Mouse (Mus musculus) liver, embryonic 13.5 days (tissue): ENCODE measurements around the gene Krt33b. TPM values are rescaled to one million over a fixed set of nuclear protein-coding genes. Genes with fewer than 3 reads are reported as not detected.

Source experiments
- ATAC-seq: fragments of 200-750 bp; cut with Nextera tagmentation; 2 replicates; pipeline ENCODE4 v1.8.0; 2017; ENCODE audit warnings: low read depth, mild to moderate bottlenecking, moderate number of reproducible peaks, moderate library complexity
- DNase-seq: peaks from one replicate; pipeline ENCODE4 v3.0.0; 2022
- H3K27ac ChIP-seq: fragments of 300-500 bp; sonication (generic); 2 replicates; pipeline ENCODE4 v1.5.1; 2015; ENCODE audit warnings: moderate library complexity, mild to moderate bottlenecking, inconsistent platforms
- H3K27me3 ChIP-seq: fragments of 300-500 bp; sonication (generic); 2 replicates; pipeline ENCODE4 v1.6.1; 2015; ENCODE audit warnings: mild to moderate bottlenecking, inconsistent platforms
- H3K36me3 ChIP-seq: fragments of 300-500 bp; sonication (generic); 2 replicates; pipeline ENCODE4 v1.6.1; 2015; ENCODE audit warnings: mild to moderate bottlenecking, inconsistent platforms
- H3K4me1 ChIP-seq: fragments of 300-500 bp; sonication (generic); replicated peaks from 2 replicates; pipeline ENCODE4 v1.6.1; 2015; ENCODE audit warnings: inconsistent platforms
- H3K4me2 ChIP-seq: fragments of 300-500 bp; sonication (generic); 2 replicates; pipeline ENCODE4 v1.6.1; 2015; ENCODE audit warnings: inconsistent platforms, mild to moderate bottlenecking, moderate library complexity
- H3K4me3 ChIP-seq: fragments of 300-500 bp; sonication (generic); replicated peaks from 2 replicates; pipeline ENCODE4 v1.5.1; 2015; ENCODE audit warnings: mild to moderate bottlenecking, inconsistent platforms
- H3K9ac ChIP-seq: fragments of 300-500 bp; sonication (generic); 2 replicates; pipeline ENCODE4 v1.6.1; 2015; ENCODE audit warnings: mild to moderate bottlenecking, inconsistent platforms
- H3K9me3 ChIP-seq: fragments of 300-500 bp; sonication (generic); replicated peaks from 2 replicates; pipeline ENCODE4 v1.6.1; 2016; ENCODE audit warnings: inconsistent platforms
- WGBS: fragments of 180-500 bp; shearing (Covaris S2); methylation state at CpG from one replicate; pipeline ENCODE4 v1.1.7; 2015; ENCODE audit not compliant: insufficient replicate concordance; 5-methylcytosine and 5-hydroxymethylcytosine counted together
- polyA plus RNA-seq: library from polyadenylated mRNA; unstranded; fragments of >200 nt; fragmentation: Nextera tagmentation; extraction: Ambion mirVana; gene quantifications from 2 replicates; pipeline ENCODE4 v1.2.1, GENCODE M21; 2015

Krt33b gene
- polyA plus RNA-seq = not detected in 2 replicates

DNA sequence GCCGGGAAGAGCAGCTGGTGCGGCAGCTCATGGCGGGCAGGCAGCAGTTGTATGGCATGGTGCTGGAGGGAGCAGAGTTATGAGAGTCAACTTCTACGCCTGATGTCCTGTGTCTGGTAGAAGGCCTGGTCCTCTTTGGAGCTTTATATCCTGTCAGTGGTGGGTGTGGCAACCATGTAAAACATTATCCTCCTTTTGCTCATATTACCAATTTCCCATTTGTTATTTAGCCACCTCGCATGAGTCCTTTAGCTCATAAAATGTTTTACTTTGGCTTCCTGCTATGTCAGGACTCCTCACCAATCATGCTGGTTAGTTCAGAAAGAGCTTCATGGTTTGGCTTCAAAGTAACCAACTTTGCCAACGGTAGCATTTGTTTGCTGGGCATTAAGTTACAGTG, at the start of gene Krt33b:
TSS of gene Krt33b (minus strand) at position 101 of the 400 bp plus-strand sequence.
- Histone ChIP-seq H3K27me3 (no peaks in the 10 kb centered on the region), H3K4me2 (no peak within 1 kb of the TSS), H3K36me3 (no peaks in the 10 kb centered on the region), H3K9me3 (no peaks in the 10 kb centered on the region), H3K27ac (no peak within 1 kb of the TSS), H3K9ac (no peak within 1 kb of the TSS), H3K4me3 (no peak within 1 kb of the TSS), H3K4me1 (no peaks in the 10 kb centered on the region)
- WGBS = 57% methylated on average over 6 of the region's 6 CpGs
- no peak for ATAC-seq
- no peak for DNase-seq

DNA sequence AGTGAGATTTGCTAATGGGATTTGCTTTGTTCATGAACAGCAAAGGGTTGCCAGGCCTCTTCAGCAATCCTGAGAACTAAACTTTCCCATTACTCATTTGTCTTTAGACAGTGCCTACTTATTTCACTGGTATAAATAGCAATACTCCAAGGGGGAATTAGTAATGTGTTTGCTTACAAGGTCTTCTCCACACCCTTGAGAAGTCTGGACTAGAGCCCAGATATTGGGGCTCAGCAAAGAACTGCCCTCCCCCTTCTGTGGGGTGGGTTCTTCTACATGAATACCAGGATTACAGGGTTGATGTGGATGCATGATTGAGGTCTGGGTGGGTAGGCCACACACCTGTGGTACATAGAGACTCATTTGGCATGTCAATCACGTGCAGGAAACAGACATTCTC, 44.2 kb upstream of the Krt33b start:
- Histone ChIP-seq H3K9me3 (no peaks in the 10 kb centered on the region), H3K4me3 (no peak overlapping the region), H3K4me1 (no peaks in the 10 kb centered on the region), H3K27ac (no peak overlapping the region), H3K9ac (no peak overlapping the region), H3K27me3 (no peaks in the 10 kb centered on the region), H3K36me3 (no peaks in the 10 kb centered on the region), H3K4me2 (no peak overlapping the region)
- ATAC-seq (no peak), DNase-seq (no peak)
- WGBS = 30% methylated on average over 1 of the region's 1 CpGs

DNA sequence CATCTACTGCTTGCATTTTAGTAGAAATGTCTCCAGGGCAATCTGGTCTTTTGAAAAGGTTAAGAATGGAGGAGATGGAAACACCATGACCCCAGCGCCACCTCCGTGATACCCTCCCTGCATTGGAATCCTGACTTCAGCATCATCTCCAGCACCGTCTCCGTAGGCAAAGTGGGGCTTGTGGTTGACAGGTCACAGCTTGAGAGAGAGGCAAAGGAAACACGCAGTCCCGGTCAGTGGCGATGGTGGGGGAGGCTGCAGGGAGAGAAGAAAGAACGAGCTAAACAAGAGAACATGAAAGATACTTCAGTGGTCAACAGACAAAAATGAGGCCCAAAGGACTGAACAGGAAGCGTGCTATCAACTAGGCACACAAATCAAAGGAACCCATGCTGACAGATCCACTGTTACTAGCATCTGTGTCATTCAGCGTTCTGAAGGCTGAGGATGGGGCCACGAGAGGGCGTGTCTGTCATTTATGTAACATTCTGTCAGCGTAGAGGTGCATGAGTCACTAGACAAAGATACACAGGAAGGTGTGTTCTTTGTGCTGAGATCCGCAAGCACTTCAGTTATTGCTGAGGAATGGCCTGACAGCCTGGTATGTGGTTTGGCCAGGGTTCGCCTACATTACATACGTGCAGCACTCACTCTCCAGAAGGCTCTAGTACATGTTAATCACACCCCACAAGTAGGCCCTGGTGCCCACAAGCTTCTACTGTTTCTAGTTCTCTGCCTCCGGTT, 37.8 kb upstream of the Krt33b start:
- no peaks in the 10 kb centered on the region for H3K27me3 ChIP-seq
- no peak overlapping the region for H3K9ac ChIP-seq
- H3K4me3 ChIP-seq = no peak overlapping the region
- H3K4me1 ChIP-seq = no peaks in the 10 kb centered on the region
- WGBS = 65% methylated on average over 17 of the region's 17 CpGs
- no peak overlapping the region for H3K27ac ChIP-seq
- no peaks in the 10 kb centered on the region for H3K9me3 ChIP-seq
- ATAC-seq (no peak), DNase-seq (no peak)
- H3K36me3 ChIP-seq = no peaks in the 10 kb centered on the region
- H3K4me2 ChIP-seq = no peak overlapping the region

DNA sequence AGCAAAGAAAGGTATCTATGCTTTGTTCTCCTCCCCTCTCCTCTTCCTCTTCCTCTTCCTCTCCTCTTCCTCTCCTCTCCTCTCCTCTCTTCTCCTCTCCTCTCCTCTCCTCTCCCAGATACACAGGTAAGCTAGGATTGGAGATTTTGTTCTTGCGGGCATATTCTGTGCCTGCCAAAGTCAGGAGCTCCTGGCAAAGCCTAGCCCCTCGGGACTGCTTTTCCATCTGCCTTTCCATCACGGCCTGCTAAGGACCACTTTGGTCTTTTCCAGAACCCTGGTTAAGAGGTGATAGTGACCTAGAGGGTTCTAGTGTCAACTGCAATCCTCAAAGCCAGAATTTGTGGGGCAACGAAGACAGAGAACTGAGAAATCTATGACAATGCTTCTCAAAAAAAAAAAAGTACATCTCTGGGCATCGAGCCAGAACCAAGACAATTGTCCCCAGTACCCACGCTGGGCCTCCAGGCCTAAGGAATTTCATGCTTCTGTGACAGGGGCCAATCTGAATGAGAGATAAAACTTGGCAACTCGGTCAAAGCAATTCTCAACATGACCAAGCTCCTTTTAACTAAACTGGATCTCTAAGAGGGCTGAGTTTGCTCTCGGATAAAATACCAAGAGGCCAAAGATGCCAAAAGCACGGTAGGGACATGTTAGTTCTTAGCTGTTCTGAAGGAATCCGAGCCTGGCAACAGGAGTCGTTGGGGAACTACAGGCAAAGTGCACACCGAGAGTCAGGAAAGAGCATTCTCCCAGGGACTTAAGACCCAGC, 36.8 kb upstream of the Krt33b start:
- no peak for DNase-seq
- no peaks in the 10 kb centered on the region for H3K36me3 ChIP-seq
- 64% methylated on average over 12 of the region's 12 CpGs for WGBS
- no peaks in the 10 kb centered on the region for H3K4me1 ChIP-seq
- H3K9ac ChIP-seq = no peak overlapping the region
- no peak overlapping the region for H3K4me3 ChIP-seq
- no peak overlapping the region for H3K4me2 ChIP-seq
- no peak overlapping the region for H3K27ac ChIP-seq
- ATAC-seq = no peak
- no peaks in the 10 kb centered on the region for H3K9me3 ChIP-seq
- no peaks in the 10 kb centered on the region for H3K27me3 ChIP-seq

DNA sequence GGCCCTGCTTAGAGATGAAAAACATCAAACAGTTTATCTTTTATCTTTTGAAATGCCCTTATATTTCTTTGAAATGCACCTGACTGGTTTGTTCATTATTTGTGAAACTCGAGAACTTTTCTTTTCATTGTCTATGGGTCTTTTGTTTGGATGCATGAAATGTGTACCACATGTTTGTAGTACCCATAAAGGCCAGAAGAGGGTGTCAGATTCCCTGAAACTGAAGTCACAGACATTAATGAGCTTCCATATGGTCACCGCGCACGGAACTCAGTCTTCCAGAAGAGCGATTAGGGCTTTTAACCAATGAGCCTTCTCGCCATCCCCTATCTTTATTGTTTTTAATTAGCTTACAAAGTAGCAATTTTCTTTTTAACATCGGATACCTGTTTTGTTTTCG, 29.2 kb upstream of the Krt33b start:
- Histone ChIP-seq H3K4me3 (no peak overlapping the region), H3K4me1 (no peaks in the 10 kb centered on the region), H3K27me3 (no peaks in the 10 kb centered on the region), H3K9me3 (no peaks in the 10 kb centered on the region), H3K9ac (no peak overlapping the region), H3K36me3 (no peaks in the 10 kb centered on the region), H3K4me2 (no peak overlapping the region), H3K27ac (no peak overlapping the region)
- no peak for ATAC-seq
- DNase-seq = no peak
- 64% methylated on average over 8 of the region's 8 CpGs for WGBS

DNA sequence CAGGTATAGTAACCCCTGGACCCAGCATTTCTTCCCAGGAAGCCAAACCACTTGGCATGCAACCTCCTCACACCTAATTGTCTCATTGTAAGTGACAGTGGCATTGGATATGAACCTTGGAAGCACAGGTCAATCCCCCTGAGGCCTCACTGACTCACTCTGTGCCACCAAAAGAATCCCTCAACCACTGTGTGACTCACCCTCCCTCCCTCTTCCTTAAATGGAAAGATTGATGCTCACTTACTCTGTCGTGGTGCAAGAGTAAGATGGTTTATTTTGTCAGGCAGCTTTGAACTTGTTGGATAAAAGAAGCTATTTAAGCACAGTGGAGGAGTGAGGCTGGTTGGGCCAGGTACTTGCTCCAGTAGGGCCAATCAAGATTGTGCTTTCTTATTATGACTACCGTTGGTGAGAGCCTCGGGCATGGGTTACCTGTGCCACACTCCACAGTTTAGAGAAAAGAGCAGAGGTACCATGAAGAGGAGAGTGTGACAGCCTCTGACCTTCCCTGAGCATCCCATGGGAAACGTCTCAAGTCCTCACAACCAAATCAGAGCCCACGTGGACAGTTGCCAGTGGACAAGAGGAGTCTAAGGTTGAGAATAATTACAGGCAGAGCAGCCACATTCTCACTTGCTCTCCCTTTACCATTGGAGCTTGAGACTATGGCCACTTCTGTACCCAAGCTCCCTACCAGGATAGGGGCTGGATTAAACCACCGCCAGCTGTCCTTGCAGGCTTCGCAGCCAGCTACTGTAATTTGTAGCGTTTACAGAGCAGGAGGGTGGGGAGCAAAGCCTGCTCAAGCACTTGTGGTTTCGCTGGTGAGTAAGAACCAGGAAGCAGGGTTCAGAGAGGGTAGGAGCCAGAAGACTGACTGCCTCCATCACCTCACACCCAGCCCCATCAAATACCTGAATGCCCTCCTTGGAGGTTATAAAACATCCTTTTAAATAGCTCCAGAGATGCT, 26.3 kb upstream of the Krt33b start:
- no peaks in the 10 kb centered on the region for H3K27me3 ChIP-seq
- no peaks in the 10 kb centered on the region for H3K4me1 ChIP-seq
- no peak overlapping the region for H3K27ac ChIP-seq
- ATAC-seq (no peak), DNase-seq (no peak)
- no peak overlapping the region for H3K4me3 ChIP-seq
- 56% methylated on average over 9 of the region's 9 CpGs for WGBS
- H3K4me2 ChIP-seq = no peak overlapping the region
- H3K36me3 ChIP-seq = no peaks in the 10 kb centered on the region
- no peaks in the 10 kb centered on the region for H3K9me3 ChIP-seq
- H3K9ac ChIP-seq = no peak overlapping the region

DNA sequence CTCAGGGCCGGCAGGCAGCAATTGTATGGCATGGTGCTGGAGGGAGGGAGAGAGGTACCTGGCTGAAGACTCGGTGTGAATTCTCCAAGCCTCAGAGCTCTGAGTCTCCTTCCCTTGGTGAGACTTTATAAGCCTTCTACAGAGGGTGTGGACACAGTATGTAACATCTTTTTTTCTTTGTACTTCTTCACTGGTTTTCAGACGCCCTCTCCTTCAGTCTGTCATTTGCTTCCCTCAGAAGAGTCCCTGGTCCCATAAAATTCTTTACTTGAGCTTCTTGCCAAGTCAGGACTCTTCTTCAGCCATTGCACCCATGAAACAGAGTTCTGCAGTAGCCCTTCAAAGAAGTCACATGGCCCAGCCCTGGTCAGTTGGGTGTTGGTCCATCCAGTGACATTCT, 20.8 kb upstream of the Krt33b start, which contains the start of gene Krt31:
TSS of gene Krt31 (minus strand) at position 101 of the 400 bp plus-strand sequence.
- H3K9me3 ChIP-seq = no peaks in the 10 kb centered on the region; the same call in 1 of the 2 replicates
- H3K36me3 ChIP-seq = no peaks in the 10 kb centered on the region
- H3K4me2 ChIP-seq = no peak within 1 kb of the TSS
- H3K4me3 ChIP-seq = no peak within 1 kb of the TSS
- H3K27me3 ChIP-seq = no peaks in the 10 kb centered on the region
- no peaks in the 10 kb centered on the region for H3K4me1 ChIP-seq
- ATAC-seq = no peak
- no peak for DNase-seq
- H3K9ac ChIP-seq = no peak within 1 kb of the TSS
- 56% methylated on average over 3 of the region's 3 CpGs for WGBS
- H3K27ac ChIP-seq = no peak within 1 kb of the TSS

DNA sequence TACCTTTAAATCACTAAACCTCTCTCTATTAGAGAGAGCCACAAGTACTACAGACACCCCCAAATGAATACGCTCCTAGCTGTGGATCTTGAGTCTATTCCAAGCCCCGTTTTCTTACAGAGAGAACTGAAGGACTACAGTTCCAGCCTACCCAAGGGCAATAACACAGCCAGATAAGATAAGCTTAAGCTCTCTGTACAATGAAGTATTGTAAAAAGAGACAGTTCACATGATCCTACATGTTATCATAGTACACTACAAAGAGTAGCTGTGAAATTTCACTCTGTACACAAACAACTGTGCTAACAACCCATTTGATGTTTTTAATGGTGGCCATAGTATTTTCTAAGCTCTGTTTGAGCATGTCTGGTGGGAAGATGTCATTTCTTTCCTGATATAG, 17.5 kb upstream of the Krt33b start:
- no peak overlapping the region for H3K27ac ChIP-seq
- no peaks in the 10 kb centered on the region for H3K27me3 ChIP-seq
- H3K9me3 ChIP-seq = no peaks in the 10 kb centered on the region; the same call in 1 of the 2 replicates
- ATAC-seq (no peak), DNase-seq (no peak)
- H3K36me3 ChIP-seq = no peaks in the 10 kb centered on the region
- H3K4me3 ChIP-seq = no peak overlapping the region
- no peak overlapping the region for H3K9ac ChIP-seq
- 63% methylated on average over 2 of the region's 2 CpGs for WGBS
- no peaks in the 10 kb centered on the region for H3K4me1 ChIP-seq
- no peak overlapping the region for H3K4me2 ChIP-seq

DNA sequence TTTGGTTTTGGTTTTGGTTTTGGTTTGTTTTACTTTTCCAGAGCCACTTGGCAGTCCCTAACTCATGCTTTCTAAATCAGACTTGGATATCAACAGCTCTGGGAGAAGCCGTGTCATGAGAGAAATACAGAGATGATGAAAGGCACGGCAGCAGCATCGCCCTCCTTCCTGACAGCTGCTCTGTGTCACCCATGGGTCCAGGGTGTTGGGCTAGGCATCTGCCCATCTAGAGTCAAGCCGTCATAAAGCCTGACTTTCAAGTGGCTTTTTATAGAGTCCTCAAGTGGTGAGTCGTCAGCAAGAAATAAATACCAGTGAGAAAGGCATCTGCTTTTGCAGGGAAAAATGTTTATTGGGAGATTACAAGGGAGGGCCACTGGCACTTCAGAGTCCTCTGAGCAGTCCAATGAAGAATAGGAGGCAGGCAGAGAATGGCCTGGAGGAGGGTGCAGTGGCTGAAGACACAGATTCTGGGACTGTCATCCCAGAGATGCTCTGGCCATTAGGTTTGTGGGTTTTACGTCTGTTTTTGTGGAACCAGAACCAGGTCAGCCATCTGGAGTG, 16.7 kb upstream of the Krt33b start:
- no peak for ATAC-seq
- Histone ChIP-seq H3K27ac (no peak overlapping the region), H3K4me1 (no peaks in the 10 kb centered on the region), H3K27me3 (no peaks in the 10 kb centered on the region), H3K36me3 (no peaks in the 10 kb centered on the region), H3K9ac (no peak overlapping the region), H3K4me3 (no peak overlapping the region), H3K4me2 (no peak overlapping the region), H3K9me3 (no peaks in the 10 kb centered on the region; the same call in 1 of the 2 replicates)
- no peak for DNase-seq
- WGBS = 69% methylated on average over 6 of the region's 6 CpGs

DNA sequence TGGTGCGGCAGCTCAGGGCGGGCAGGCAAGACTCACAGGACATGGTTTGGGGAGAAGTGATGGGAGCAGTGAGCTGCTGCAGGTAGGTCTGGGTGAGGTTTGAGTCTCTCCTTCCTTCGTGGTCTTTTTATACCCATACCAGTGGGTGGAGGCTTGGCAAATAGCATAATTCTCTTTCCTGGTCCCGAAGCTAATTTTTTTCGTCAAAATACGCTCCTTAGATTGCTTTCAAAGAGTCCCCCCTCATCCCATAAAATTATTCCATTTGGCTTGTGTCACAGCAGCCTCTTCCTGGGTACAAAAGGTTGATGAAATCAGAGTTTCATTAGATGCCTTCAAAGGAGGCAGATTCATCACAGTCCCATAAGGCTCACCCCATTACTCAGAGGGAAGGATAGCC, 11.8 kb upstream of the Krt33b start, which contains the start of gene Krt34:
TSS of gene Krt34 (minus strand) at position 101 of the 400 bp plus-strand sequence.
- DNase-seq = no peak
- Histone ChIP-seq H3K27ac (no peak within 1 kb of the TSS), H3K4me2 (no peak within 1 kb of the TSS), H3K4me1 (no peaks in the 10 kb centered on the region), H3K27me3 (no peaks in the 10 kb centered on the region), H3K36me3 (no peaks in the 10 kb centered on the region), H3K9ac (no peak within 1 kb of the TSS), H3K4me3 (no peak within 1 kb of the TSS), H3K9me3 (no peaks in the 10 kb centered on the region; the same call in 1 of the 2 replicates)
- ATAC-seq = no peak
- WGBS = 74% methylated on average over 6 of the region's 6 CpGs
